Mouse (Mus musculus) NIH3T3 (cell line): ENCODE results near the gene Hoxd12.

ENCODE experiments used
- DNase-seq: peaks from one replicate; pipeline ENCODE4 v3.0.0-alpha.2; 2012; ENCODE audit warnings: low read depth

Gene Hoxd12

DNA sequence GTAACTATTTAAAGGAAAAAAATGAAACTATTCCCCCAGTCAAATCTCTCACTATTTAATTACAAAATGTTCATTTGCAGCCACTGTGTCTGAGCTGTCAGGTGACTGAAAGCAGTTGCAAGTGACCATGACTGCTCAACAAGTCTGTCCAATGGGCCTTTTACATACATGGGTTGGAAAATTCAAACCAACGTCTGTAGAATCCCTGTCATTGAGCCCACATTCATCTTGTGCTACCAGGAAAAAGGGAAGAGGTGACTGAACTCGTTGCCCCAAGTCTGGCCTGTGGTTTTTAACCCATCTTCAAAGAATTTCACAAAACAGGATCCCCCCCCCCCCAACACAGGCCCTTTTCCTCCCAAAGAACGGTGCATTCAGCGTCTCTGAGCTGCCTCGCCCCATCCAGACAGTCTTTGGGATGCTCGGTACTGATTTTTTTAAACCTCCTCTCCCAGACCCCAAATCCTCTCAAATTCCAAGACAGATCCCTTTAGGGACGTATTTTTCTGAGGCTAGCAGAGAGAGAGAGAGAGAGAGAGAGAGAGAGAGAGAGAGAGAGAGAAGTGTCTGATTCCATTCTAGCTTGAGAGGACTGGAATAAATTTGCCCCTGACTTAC lies 21.1 kb downstream of the Hoxd12 start:
- no peak for DNase-seq

DNA sequence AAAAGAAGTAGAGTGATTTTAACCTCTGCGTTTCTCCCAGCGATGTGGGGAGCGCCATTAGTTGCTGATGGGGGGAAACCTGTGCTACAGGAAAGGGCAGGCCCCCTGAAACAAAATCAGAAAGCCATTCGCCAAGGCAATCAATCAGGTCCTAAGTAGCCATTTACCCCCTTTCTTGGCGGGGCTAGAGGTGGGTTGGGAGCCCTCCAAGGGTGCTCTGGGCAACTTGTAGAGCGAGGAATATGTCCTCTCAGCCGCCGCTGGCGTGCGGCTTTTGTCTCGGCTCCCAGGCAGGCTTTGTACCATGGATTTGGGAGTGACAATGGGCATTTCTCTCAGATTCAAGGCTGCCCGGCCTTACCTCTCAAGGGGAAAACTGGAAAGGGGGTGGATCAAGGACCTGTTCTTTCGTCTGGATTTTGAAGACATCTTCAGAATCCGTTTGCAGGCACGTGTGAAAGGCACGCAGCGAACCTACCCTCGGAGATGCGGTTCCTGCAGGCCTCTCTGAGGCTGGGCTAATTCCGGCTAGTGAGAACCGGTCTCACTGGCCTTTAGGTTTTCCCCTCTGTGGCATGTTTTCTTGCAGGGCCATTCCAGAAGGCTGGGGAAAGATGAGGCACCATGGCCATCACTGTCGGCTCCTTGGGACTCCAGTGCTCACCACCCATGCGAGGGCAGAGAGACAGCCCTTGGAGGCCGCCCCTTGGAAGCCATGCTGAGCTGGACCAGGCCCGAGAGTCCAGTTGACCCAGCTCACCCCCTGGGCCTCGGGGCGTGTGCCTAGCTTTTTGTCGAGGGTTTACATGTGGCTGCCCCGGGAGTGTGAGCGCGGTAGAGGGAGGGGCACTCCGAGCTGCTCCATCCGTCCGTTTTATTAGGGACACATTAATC lies 21.9 kb downstream of the Hoxd12 start:
- DNase-seq = no peak

DNA sequence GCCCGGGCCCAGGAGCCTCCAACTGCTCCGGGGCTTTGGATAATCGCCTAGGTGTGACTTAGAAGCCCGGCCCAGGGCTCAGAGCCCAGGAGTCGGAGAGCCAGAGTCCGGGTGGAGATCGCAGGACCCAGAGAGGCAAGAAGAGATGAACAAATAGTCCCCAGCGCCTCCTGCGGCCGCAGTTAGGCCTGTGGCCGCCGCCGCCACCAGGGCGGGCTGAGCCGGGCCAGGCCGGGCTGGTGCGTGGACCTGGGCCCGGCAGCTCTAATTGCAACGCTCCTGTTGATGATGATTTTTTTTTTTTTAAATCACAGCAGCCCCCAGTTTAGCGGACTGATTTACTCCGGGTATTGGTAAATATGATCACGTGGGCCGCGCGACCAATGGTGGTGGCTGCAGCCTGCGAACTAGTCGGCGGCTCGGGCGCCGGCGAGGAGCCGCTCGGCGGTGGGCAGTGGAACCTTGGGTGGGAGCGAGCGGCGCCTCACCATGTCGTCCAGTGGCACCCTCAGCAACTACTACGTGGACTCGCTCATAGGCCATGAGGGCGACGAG lies 22.8 kb downstream of the Hoxd12 start, which contains the start of gene Hoxd9:
TSS of gene Hoxd9 (plus strand) at position 161 of the 555 bp plus-strand sequence.
- DNase-seq = peak; percentile 88

DNA sequence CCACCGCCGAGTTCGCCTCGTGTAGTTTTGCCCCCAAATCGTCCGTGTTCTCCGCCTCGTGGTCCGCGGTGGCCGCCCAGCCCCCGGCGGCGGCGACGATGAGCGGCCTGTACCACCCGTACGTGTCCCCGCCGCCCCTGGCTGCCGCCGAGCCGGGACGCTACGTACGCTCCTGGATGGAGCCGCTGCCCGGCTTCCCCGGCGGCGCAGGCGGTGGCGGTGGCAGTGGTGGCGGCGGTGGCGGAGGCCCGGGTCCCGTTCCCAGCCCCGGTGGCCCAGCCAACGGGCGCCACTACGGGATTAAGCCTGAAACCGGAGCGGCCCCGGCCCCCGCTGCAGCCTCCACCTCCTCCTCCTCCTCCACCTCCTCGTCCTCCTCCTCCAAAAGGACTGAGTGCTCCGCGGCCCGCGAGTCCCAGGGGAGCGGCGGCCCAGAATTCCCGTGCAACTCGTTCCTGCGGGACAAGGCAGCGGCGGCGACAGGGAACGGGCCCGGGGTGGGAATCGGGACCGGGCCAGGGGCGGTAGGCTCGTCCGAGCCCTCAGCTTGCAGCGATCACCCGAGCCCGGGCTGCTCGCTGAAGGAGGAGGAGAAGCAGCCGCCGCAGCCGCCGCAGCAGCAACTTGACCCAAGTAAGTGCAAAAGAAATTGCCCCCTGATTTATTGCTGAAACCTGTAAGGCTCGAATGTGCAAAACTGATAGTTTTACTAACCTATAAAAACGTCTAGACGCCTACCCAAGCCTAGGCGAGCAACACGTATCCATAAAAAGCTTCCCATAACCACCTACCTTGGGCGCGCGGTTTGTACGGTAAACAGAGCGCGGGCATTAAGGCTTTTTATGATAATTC lies 23.6 kb downstream of the Hoxd12 start:
- peak; percentile 61 for DNase-seq

DNA sequence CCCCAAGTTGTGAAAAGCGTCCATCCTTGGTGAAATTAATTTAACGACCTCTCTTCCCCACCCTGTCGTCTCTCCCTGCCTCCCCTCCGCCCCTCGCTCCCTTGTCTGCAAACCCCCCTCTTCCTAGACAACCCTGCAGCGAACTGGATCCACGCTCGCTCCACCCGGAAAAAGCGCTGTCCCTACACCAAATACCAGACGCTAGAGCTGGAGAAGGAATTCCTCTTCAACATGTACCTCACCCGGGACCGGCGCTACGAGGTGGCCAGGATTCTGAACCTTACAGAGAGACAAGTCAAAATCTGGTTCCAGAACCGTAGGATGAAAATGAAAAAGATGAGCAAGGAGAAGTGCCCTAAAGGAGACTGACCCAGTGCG lies 24.2 kb downstream of the Hoxd12 start:
- DNase-seq = no peak

DNA sequence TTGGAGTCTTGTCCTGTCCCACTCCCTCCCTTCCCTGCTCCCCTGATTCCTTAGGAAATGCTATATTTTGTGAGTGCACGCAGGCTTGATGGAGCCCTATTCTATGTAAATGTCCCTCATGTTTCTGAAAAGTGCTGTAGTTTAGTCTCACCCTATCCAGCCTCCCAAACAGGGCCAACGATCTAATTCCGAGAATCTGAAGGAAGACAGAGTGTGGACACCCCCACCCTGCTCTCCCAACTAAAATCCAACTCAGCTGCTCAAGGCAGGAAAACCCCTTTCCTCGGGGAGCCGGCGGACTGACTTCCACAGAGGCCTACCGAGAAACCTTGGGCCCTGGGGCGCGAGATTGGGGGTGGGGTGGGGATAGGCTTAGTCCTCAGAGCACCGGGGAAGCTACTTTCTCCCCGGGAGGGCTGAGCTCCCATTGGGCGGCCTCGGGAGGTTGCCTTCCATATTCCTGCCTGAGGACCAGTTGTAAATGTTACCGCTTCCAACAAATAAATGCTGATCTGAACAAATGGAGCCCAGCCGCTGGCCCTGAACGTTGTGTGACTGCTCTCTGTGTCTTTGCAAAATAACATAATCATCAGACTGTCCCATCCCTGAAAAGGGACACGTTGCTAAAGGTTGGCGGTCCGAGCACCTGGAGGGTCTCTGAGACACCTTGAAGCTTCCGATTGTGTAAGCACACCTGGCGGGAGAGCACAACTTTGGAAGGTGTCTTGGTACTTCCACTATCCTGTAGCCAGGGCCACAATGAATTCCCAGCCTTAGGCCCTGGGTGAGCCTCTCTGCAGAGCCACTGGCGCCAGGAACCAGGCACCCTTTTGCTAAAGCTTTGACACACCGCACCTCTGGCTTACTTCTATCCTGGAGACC lies 25.1 kb downstream of the Hoxd12 start:
- no peak for DNase-seq

DNA sequence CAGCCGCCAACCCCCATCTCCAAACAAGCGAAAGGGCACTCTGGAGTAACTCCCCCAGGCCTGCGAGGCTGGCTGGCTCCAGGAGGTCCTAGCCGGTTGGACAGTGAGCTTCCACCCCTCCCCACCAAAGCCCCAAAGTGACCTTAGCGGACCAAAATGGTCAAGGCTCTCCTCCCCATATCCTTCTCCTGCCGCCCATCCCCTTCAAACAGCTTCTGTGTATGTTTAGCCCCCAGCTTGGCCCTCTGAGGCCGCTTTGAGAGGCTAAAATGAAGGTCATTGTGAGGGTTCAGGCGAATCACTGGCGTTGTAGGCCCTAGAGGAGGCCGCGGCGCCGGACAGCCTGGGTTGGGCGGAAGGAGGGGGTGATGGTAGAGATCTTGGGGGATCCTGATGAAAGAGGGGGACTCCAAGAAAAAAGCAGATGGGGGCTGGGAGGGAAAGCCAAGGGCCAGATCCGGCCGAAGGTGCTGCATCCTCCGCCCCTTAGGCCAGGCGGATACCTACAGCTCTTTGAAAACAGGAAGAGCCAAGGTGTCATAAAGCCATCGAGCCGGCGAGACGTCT lies 25.8 kb downstream of the Hoxd12 start:
- DNase-seq = no peak

DNA sequence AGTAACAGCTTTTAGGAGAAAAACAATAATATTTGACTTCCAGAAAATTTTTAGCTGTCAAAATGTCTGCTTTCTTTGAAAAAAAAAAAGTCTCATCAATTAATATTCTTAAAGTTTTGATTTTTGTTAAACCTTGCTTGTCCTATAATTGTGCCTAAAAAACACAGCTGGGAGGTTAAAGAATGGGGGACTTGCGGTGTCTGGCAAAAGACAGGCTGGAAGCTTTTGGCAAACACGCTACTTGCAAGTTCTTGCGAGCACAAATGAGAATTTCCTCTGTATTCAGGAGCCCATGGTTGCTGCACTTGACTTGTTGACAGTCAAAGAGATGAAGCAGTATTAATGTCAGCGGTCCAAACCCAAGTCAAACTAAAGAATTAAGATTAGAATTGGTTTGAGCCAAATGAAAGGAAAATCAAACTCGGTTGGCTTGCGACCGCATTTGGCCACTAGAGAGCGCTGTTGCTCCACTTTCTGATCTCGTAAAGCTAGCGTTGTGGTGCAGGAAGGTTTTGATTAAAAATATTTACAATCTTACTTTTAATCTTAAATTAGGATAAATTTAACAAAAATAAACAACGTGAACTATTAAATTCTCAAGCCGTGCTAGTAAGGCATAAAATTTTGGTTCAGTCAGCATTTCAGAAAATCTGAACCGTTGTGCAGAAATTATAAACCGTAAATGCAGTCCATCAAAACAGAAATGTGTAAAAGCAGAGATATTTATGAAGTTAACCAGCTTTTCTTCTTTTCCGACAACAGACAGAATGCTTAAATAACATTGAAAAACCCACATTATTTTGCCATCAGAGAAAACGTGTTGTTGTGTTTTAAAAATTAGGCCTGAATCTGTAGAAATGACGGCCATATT lies 27.4 kb downstream of the Hoxd12 start:
- DNase-seq = peak; percentile 89

DNA sequence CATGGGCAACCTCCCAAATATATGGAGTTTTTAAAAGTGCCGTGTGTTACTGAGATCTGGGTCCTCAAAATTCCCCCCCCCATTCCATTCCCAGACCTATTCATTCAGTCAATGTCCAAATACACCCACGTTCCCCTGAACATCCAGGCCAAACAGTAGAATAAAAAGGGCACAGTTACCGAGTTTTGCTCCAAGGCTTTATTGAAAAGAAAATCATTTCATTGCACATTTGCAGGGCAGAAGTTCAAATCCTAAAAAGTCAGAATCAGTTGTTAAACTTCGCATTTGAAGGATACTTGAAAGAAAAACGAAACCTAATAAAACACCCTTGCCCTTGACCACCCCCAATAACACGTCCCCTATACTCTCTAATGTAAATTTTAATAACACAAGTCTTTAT lies 28.0 kb downstream of the Hoxd12 start:
- DNase-seq = no peak

DNA sequence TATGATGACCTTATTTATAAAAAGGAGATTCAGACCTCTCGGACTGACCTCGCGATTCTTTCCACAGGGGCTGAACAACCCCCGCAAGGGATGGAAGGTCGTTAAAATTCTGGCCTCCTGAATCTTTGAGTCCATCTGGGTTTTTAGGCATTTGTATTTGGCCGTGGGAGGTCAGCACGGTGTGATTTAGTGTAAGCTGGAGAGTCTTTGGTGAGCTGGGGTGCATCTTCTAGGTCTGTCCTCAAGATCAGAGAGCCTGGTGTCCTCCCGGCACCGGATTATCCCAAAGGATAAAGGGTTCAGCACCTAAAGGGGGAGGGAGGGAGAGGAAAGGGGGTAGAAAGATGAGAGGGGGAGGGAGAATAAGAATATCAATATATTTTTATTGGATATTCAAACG lies 28.5 kb downstream of the Hoxd12 start:
- no peak for DNase-seq

DNA sequence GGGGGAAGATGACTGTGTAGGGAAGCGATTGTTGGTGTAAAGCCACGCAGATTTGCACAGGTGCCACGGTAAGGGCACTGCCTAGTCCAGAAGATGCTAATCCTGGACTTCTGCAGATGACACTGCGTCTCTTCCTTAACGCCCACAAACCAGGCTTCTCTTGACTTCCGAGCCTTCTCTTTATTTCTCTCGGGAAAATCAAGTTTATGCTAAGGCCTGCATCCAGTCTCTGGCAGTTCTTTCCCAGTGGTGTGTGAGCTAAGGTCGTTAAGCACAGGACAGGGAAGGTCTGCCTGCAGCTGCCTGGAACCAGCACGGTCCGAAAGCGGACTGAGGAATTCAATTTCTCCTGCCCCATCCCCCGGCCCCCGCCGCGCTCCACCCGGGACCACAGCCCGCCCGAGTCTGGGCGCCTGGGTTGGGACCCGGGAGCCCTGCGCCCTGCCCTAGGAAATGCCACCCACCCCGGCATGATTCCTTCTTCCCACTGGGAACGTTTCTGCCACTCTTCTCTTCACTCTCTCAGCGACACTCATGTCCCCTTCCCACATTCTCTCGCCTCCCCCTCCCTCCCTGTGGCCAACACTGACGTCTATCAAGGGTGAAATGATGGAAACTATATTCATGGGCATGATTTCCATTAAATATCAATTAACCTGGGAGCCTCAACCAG lies 29.0 kb downstream of the Hoxd12 start:
- DNase-seq = no peak

DNA sequence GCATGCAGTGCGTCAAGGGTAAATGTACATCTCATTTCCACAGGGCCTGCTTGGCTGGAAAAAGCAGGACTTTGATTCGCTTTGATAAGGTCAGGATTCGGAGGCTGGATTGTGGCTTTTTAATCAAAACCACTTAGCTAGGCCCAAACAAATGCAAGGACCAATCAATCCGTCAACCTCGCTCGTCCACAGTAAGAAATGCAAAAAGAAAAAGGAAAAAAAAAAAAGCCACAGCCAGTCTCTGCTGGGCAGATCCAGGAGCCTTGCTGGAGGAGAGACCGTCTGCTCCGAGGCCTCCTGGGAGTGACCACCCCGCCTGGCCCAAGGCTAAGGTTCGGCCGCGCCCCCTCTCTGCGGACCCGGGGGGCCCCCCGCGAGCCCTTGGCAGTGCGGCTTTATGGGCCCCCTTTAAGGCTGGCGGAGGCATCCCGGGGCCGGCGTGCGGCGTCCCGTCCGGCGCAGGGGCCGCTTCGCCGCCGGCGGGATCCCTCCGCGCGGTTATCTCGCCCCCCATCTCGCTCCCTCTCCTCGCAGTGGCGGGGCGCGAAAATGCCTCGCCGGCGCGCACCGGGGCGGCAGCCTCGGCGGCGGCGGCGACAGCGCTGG lies 29.7 kb downstream of the Hoxd12 start, which contains the start of gene Hoxd8:
TSS of gene Hoxd8 (plus strand) at position 223 of the 606 bp plus-strand sequence.
- peak; percentile 94 for DNase-seq

DNA sequence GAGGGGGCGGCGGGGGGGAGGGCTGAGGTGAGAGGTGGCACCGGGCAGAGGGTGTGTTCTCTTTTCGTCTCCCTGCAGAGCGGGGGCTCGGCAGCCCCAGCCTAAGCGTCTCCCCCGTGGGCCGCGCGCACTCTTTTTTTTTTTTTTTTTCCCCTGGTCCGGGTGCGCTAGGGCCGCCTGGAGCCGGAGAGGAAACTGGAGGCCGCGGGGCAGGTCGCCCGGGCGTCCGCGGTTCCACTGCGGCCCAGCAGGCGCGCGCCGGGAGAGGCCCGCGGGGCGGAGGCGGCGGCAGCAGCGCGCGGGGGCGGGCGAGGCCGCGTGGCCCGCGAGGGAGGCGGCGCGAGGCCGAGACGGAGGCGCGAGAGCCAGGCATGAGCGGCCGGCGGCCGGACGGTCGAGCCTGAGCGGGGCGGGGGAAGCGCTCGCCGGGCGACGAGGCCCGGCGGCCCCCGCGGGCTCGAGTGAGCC lies 30.2 kb downstream of the Hoxd12 start:
- peak; percentile 77 for DNase-seq

DNA sequence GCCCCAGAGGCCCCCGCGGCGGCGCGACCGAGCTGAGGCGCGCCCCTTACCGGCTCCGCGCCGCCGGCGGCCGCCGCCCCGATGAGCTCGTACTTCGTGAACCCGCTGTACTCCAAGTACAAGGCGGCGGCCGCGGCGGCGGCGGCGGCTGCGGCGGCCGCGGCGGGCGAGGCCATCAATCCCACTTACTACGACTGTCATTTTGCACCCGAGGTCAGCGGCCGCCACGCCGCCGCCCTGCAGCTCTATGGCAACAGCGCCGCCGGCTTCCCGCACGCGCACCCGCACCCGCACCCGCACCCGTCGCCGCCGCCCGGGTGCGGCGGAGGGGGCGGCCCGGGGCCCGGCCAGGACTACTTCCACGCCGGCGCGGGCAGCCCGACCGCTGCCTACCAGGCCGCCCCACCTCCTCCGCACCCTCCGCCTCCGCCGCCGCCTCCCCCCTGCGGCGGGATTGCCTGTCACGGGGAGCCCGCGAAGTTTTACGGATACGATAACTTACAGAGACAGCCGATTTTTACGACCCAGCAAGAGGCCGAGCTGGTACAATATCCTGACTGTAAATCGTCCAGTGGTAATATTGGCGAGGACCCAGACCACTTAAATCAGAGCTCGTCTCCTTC lies 30.8 kb downstream of the Hoxd12 start:
- peak; percentile 89 for DNase-seq

DNA sequence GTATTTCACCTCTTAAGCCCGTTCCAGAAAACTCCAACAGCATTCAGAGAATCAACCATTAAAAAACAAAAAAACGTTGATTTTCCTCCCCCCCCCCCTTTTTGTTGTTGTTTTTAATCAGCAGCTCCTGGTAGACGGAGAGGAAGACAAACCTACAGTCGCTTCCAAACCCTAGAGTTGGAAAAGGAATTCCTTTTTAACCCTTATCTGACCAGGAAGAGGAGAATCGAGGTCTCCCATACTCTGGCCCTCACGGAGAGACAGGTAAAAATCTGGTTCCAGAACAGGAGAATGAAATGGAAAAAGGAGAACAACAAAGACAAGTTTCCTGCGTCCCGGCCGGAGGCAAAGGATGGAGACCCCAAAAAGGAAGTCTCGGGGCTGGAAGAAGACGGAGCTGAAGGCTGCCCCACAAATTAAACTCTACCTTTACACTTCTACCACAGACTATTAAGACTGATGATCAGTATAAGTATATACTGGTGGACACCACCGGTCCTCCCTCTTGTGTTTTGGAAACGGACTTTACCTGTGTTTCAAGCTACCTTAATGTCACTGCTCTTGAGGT lies 31.7 kb downstream of the Hoxd12 start:
- DNase-seq = no peak

DNA sequence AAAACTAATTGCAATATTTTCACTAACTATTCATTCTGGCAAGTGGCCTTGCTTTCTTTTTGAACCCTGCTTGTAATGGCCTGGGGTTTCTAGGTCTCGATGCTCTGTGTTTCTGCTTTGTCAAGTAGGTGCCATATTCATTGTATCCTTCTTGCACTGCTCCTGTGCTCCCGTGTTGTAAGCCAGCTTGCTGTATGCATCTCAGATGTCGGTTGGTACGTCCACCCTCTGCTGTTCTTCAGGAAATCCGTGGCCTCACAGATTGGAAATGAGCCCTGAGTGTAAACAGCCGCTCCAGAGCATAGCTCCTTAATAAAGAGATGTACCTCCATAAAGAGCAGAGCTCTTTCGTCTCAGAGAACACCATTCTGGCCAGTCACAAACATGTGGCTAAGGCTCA lies 32.8 kb downstream of the Hoxd12 start:
- no peak for DNase-seq

DNA sequence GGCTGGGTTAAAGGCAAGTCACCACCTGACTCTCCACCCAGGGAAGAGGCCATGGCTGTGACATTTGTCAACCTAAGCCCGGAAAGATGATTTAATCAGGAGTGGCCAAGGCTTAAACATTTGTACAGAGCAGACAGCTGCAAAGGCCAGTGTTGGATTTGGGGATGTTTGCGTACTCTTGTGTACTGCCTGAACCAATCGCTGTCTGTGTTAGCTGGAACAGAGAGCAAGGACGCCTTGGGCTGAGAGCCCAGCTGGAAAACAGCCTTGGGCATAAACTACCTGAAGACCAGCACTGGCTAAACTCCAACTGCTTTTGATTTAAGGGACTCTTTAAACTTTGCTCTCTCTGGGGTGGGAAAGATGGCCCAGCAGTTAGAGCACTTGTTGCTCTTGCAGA lies 33.9 kb downstream of the Hoxd12 start:
- DNase-seq = peak; percentile 33
